Mouse (Mus musculus) adrenal gland, postnatal 10 days (tissue): ENCODE data around the gene Csrnp2. TPM values are rescaled to one million over a fixed set of nuclear protein-coding genes. Genes with fewer than 3 reads are reported as not detected.

ENCODE experiments used
- DNase-seq: peaks from one replicate; pipeline ENCODE4 v3.0.0; 2021; ENCODE audit warnings: mixed read lengths
- total RNA-seq, 2 experiments: library from RNA; stranded (reverse); gene quantifications; 2 replicates each; pipeline ENCODE4 v1.2.3; 2021

Csrnp2 gene
- total RNA-seq, 2 experiments from 2014 or later = 4.4 to 5.5 TPM

DNA sequence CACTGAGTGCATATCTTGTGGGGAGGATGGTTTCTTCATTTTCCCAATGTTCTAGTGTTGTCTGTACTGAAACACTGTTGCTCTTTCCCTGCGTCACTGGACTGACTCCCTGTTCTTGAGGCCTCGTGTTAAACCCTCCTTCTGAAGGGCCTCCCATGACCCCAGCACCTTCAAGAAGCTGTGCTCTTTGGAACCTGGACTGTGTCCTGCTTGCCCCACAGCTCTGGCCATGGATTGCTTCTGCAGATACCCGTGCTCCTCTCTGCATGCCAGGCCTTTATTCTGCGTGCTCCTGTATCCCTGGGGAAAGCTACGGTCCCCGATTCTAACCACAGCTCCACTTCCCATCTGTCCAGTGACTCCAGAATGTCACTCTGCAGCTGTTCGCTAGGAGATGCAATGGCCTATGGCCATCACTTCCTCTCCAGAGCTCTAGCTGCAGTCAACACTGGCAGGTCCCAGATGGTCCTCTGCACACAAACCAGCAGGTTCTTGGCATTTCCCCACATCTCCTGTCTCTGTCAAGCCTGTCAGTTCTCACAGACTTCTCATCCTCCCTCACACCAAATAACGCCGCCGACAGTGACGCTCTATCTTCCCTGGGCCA, 65.2 kb downstream of the Csrnp2 start:
- no peak for DNase-seq

Other genes starting within 250 kb of the Csrnp2 start
- not detected for gene Tmprss12, start 214.7 kb downstream of the Csrnp2 start, total RNA-seq
- gene Mettl7a1, start 191.3 kb downstream of the Csrnp2 start, total RNA-seq = 10 to 100 TPM; 67.7 to 72.2 TPM
- gene Mettl7a3, start 160.6 kb downstream of the Csrnp2 start, total RNA-seq = under 1 TPM; 0.18 to 0.64 TPM
- gene Methig1, start 142.3 kb downstream of the Csrnp2 start, total RNA-seq = under 1 TPM in 1 of 2 experiments, not detected in 1; 0.67 TPM
- gene Mettl7a2, start 142.3 kb downstream of the Csrnp2 start, total RNA-seq = 1 to 10 TPM; 1.2 to 1.8 TPM
- under 1 TPM in 1 of 2 experiments, not detected in 1; 0.70 TPM for gene Higd1c, start 130.9 kb downstream of the Csrnp2 start, total RNA-seq
- under 1 TPM in 1 of 2 experiments, not detected in 1; 0.09 TPM for gene Gm5475, start 73.3 kb downstream of the Csrnp2 start, total RNA-seq
- 10 to 100 TPM; 60.6 to 72.7 TPM for gene Slc11a2, start 70.4 kb downstream of the Csrnp2 start, total RNA-seq
- 100 to 1,000 TPM; 298 to 353 TPM for gene Letmd1, start 26.5 kb downstream of the Csrnp2 start, total RNA-seq
- 10 to 100 TPM; 18.1 to 24.6 TPM for gene Tfcp2, start 56.5 kb upstream of the Csrnp2 start, total RNA-seq
- 10 to 100 TPM; 22.0 to 29.0 TPM for gene Pou6f1, start 104.5 kb upstream of the Csrnp2 start, total RNA-seq
- gene Dazap2, start 119.9 kb upstream of the Csrnp2 start, total RNA-seq = 100 to 1,000 TPM; 171 to 182 TPM
- 10 to 100 TPM; 29.6 to 41.6 TPM for gene Smagp, start 141.5 kb upstream of the Csrnp2 start, total RNA-seq
- 1 to 10 TPM; 5.5 to 5.8 TPM for gene Bin2, start 174.1 kb upstream of the Csrnp2 start, total RNA-seq
- gene Cela1, start 192.4 kb upstream of the Csrnp2 start, total RNA-seq = 10 to 100 TPM; 22.1 to 23.9 TPM
- gene Galnt6, start 233.9 kb upstream of the Csrnp2 start, total RNA-seq = 1 to 10 TPM; 9.6 to 9.9 TPM